Mouse (Mus musculus) intestine, postnatal 0 days (tissue): Measurements from ENCODE around the gene Adgrf3. TPM values are rescaled to one million over a fixed set of nuclear protein-coding genes. Genes with fewer than 3 reads are reported as not detected.
A peak's percentile ranks its signal among the peaks of the same experiment; 100 is the strongest.

Source experiments
- ATAC-seq: fragments of 200-750 bp; cut with Nextera tagmentation; 2 replicates; pipeline ENCODE4 v1.8.0; 2017; ENCODE audit warnings: mild to moderate bottlenecking, moderate TSS enrichment, moderate library complexity
- H3K27ac ChIP-seq: fragments of 300-500 bp; sonication (generic); 2 replicates; pipeline ENCODE4 v1.5.1; 2014; ENCODE audit warnings: mild to moderate bottlenecking, low read depth, low read length, moderate library complexity
- H3K27me3 ChIP-seq: fragments of 300-500 bp; sonication (generic); replicated peaks from 2 replicates; pipeline ENCODE4 v1.6.1; 2014; ENCODE audit warnings: low read length, mixed read lengths; ENCODE audit not compliant: control insufficient read depth, insufficient read depth
- H3K36me3 ChIP-seq: fragments of 300-500 bp; sonication (generic); 2 replicates; pipeline ENCODE4 v1.6.1; 2014; ENCODE audit warnings: mild to moderate bottlenecking, moderate library complexity; ENCODE audit not compliant: control insufficient read depth, insufficient read depth
- H3K4me1 ChIP-seq: fragments of 300-500 bp; sonication (generic); replicated peaks from 2 replicates; pipeline ENCODE4 v1.6.1; 2014; ENCODE audit warnings: antibody characterized with exemption, low read length, mixed read lengths; ENCODE audit not compliant: control insufficient read depth, insufficient read depth
- H3K4me2 ChIP-seq: fragments of 300-500 bp; sonication (generic); replicated peaks from 2 replicates; pipeline ENCODE4 v1.6.1; 2014; ENCODE audit warnings: low read depth, mild to moderate bottlenecking, moderate library complexity
- H3K4me3 ChIP-seq: fragments of 300-500 bp; sonication (generic); 2 replicates; pipeline ENCODE4 v1.5.1; 2014; ENCODE audit warnings: low read depth, low read length
- H3K9ac ChIP-seq: fragments of 300-500 bp; sonication (generic); 2 replicates; pipeline ENCODE4 v1.6.1; 2014; ENCODE audit warnings: mild to moderate bottlenecking, low read depth, low read length
- H3K9me3 ChIP-seq: fragments of 300-500 bp; sonication (generic); 2 replicates; pipeline ENCODE4 v1.6.1; 2016; ENCODE audit warnings: mixed run types; ENCODE audit not compliant: control insufficient read depth
- CTCF ChIP-seq: sonication (generic); IDR thresholded peaks from 2 replicates; pipeline ENCODE4 v1.5.1; 2016; ENCODE audit warnings: low read depth, mild to moderate bottlenecking, control low read depth, antibody characterized with exemption, moderate library complexity
- WGBS: fragments of 180-500 bp; shearing (Covaris S2); extraction: QIAGEN DNeasy Blood & Tissue Kit; methylation state at CpG from one replicate; pipeline ENCODE4 v1.1.7; 2014; 5-methylcytosine and 5-hydroxymethylcytosine counted together
- polyA plus RNA-seq: library from polyadenylated mRNA; unstranded; fragments of >200 nt; fragmentation: Nextera tagmentation; extraction: Ambion mirVana; gene quantifications from 2 replicates; pipeline ENCODE4 v1.2.1, GENCODE M21; 2015

Adgrf3 gene
- polyA plus RNA-seq, 1 experiment from 2014 or later, result 0.07 TPM

DNA sequence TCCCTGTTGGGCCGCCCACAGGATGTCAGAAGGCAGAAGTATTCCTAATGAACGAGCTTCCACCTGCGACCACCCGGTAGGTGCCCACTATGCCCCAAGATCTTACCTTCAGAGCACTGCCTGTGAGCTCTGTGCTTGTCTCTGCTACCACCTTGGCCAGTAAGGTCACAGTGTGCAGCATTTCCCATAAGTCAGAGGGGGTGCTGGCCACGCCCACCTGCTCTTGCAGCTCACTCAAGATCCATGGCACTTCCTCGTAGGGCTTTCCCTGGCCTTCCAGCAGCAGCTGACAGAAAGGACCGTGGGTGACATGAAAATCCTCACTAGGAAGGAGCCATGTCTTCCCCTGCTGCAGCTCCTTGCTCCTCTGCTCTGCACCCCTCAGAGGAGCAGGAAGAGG lies 7.3 kb downstream of the Adgrf3 start:
- no peaks in the 10 kb centered on the region for H3K36me3 ChIP-seq
- no peaks in the 10 kb centered on the region for H3K9me3 ChIP-seq
- 59% methylated on average over 7 of the region's 7 CpGs for WGBS
- no peak overlapping the region for H3K4me3 ChIP-seq
- no peak overlapping the region for H3K9ac ChIP-seq
- no peaks in the 10 kb centered on the region for H3K27me3 ChIP-seq
- H3K4me1 ChIP-seq, result no peaks in the 10 kb centered on the region
- TF ChIP-seq CTCF, result no peak
- H3K27ac ChIP-seq, result no peak overlapping the region
- no peak overlapping the region for H3K4me2 ChIP-seq
- peak; percentile 41; the same call in 1 of the 2 replicates for ATAC-seq

DNA sequence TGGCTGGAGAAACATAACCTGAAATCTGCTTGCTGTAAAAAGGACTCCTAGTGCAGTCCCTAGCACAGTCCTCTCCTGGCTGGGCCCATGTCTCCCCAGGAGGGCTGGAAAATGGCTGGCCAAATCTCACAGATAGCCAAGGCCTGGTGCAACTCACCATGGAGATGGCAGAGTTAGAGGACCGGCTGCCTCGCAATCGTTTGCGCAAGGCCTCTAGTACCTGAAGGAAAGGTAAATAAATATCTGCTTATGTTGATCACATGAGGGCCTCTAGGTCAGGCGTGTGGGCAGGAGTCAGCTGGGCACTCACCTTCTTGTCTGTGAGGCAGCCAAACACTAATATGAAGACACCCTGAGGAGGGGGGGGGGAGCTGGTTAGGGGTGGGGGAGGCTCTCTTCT lies 10.2 kb downstream of the Adgrf3 start:
- WGBS, result 63% methylated on average over 5 of the region's 5 CpGs
- no peak for TF ChIP-seq CTCF

DNA sequence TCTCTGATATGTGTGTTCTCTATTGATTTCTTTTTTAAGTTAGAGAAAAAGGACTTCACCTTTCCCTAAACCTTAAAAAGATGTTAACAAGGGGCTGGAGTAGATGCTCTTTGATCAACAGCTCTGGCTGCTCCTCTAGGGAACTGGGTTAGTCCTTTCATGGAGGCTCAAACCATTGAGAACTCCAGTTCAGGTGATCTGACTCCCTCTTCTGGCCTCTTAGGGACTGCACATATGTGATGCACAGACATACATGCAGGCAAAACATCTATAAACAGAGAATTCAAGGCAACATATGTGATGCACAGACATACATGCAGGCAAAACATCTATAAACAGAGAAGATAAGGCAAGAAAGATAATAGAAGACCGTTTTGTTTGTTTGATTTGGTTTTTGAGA lies 13.1 kb downstream of the Adgrf3 start:
- H3K27ac ChIP-seq, result no peak overlapping the region
- WGBS, result 68% methylated on average over 1 of the region's 1 CpGs
- no peak overlapping the region for H3K4me2 ChIP-seq
- ATAC-seq, result no peak
- no peak overlapping the region for H3K4me3 ChIP-seq
- H3K36me3 ChIP-seq, result peaks cover 14% of the 10 kb centered on the region
- no peaks in the 10 kb centered on the region for H3K4me1 ChIP-seq
- no peaks in the 10 kb centered on the region for H3K27me3 ChIP-seq
- no peaks in the 10 kb centered on the region for H3K9me3 ChIP-seq
- TF ChIP-seq CTCF, result peak; percentile 65
- H3K9ac ChIP-seq, result no peak overlapping the region

More for the DNA sequence above, 10.2 kb downstream of the Adgrf3 start:
- Histone ChIP-seq H3K4me1 (no peaks in the 10 kb centered on the region), H3K9me3 (no peaks in the 10 kb centered on the region), H3K9ac (no peak overlapping the region), H3K27me3 (no peaks in the 10 kb centered on the region), H3K4me3 (no peak overlapping the region), H3K36me3 (no peaks in the 10 kb centered on the region), H3K27ac (no peak overlapping the region), H3K4me2 (no peak overlapping the region)
- ATAC-seq, result no peak

DNA sequence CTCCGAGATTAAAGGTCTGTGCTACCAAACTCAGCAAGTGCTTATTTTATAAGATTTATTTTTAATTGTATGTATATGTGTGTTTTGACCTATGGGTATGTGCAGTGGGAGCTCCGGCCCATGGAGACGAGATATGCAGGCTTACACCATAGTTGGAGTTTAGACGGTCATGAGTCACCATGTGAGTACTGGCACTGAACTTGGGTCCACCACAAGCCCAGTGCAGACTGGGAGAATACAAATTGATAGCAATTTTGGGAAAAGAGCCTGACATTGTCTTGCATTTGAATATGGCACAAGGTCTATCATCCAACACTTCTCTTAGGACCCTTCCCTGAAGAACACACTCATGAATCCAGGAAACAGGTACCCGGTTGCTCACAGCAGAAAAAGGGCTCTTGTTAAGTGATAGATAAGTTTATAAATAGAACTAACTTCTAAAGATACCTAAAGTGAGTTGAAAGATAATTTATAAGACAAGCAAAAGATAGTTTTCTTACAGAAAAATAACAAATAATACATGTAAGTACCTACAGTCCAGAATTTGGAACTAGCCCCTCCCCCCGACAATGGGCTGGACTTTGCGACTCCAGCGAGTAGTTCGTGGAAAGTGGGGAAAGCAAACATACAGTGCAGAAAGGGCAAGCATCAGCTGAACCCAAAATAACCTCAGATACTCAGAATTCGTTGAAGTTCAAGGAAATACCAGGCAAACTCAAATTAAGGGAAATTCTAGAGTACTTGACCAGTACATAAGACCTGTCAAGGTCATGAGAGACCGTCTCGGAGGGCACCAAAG lies 17.6 kb downstream of the Adgrf3 start:
- TF ChIP-seq CTCF, result no peak
- Histone ChIP-seq H3K4me1 (no peaks in the 10 kb centered on the region), H3K36me3 (peaks cover 47% of the 10 kb centered on the region), H3K9ac (no peak overlapping the region), H3K27me3 (no peaks in the 10 kb centered on the region), H3K27ac (no peak overlapping the region), H3K9me3 (no peaks in the 10 kb centered on the region), H3K4me2 (no peak overlapping the region), H3K4me3 (no peak overlapping the region)
- ATAC-seq, result no peak
- 83% methylated on average over 12 of the region's 12 CpGs for WGBS

DNA sequence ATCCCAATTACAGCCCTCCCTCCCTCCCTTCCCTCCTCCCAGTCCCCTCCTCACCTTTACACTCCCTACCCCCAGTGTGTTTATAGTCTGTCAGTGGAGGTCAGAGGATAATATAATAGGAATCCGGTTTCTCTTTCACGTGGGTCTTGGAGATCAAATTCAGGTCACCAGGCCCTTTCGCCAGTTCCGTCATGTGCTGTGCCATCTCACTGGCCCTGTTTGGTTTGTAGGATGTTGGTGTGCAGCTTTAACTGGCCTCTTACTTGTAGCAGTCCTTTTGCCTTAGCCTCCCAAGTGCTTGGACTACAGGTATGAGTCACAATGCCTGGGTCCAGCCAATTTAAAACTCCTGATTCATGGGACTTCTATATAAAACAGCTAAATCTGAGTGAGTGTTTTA lies 29.7 kb downstream of the Adgrf3 start:
- H3K4me3 ChIP-seq, result no peak overlapping the region
- H3K9me3 ChIP-seq, result no peaks in the 10 kb centered on the region
- H3K9ac ChIP-seq, result no peak overlapping the region
- no peak overlapping the region for H3K27ac ChIP-seq
- no peaks in the 10 kb centered on the region for H3K27me3 ChIP-seq
- WGBS, result 60% methylated on average over 4 of the region's 4 CpGs
- no peak overlapping the region for H3K4me2 ChIP-seq
- H3K4me1 ChIP-seq, result no peaks in the 10 kb centered on the region
- peaks cover 73% of the 10 kb centered on the region for H3K36me3 ChIP-seq
- no peak for TF ChIP-seq CTCF
- no peak for ATAC-seq

DNA sequence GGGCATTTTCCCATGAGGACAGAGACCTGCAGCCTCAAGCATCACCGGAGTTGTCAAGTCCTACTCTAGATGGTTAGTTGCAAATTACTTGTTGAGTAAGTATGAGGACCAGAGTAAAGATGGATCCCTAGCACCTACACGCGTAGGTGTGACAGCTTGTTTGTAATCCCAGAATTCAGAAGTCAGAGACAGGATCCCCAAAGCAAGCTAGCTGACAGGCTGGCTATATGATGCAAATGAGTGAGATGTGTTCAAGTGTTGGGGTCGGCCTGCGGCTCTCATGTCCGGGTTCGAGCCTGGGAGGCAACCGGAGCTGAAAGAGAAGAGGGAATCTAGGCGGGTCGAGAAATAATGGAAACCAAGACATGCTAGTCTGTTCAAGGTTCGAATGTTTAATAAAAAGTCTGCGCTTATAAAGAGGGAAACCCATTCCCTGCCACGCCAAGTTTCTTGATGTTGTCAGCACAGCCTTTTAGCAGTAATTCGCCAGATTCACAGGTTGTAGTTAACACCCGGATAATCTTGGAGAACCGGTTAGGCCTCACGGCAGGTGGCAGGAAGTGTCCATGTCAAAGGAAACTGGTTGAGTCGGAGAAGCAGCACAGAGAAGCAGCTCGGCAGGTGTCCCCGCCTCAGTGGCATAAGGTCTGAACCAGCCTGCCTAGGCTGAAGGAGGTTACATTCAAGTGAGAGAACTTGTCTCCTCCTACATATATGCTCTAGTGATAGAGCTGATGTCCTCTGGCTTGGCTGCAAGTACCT lies 32.4 kb downstream of the Adgrf3 start:
- TF ChIP-seq CTCF, result no peak
- Histone ChIP-seq H3K36me3 (peaks cover 60% of the 10 kb centered on the region), H3K4me3 (no peak overlapping the region), H3K9ac (no peak overlapping the region), H3K4me2 (no peak overlapping the region), H3K27me3 (no peaks in the 10 kb centered on the region), H3K27ac (peak overlapping the region; percentile 62), H3K9me3 (no peaks in the 10 kb centered on the region), H3K4me1 (no peaks in the 10 kb centered on the region)
- WGBS, result 35% methylated on average over 20 of the region's 20 CpGs
- ATAC-seq, result peak; percentile 47
